Mouse (Mus musculus) gastrocnemius, adult 18-20 months (tissue): ENCODE data around the gene Mast4. TPM values are rescaled to one million over a fixed set of nuclear protein-coding genes. Genes with fewer than 3 reads are reported as not detected.
"Not testable (repeated sequence)": the region's sequence is repeated elsewhere in the genome, so short reads cannot be mapped to it uniquely, and the experiment has no call there.

Experiments
- DNase-seq: peaks from one replicate; pipeline ENCODE4 v3.0.0; 2021; ENCODE audit warnings: low spot score
- total RNA-seq, 2 experiments: library from RNA; stranded (reverse); gene quantifications; 2 replicates each; pipeline ENCODE4 v1.2.3; 2021

Mast4 gene
- total RNA-seq, 2 experiments from 2014 or later: 55.0 to 55.1 TPM

DNA sequence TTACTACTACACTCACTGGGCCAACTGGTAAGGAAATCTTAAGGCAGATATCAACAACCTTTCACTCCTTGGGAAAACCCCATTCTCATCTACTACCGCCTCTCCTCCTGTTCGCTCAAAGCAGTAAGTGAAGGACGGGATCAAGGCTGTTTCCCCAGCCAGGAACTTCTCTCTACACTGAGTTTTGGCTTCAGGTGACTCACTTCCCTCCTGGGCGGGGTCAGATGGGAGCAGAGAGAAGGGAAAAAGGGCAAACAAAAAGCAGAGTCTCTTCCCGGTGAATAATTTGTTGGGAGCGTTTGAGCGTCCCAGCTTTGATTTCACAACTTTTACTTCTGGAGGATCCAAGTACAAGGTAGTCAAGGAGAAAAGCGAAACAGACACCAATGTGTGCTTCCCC, 578.2 kb downstream of the Mast4 start:
- no peak for DNase-seq

DNA sequence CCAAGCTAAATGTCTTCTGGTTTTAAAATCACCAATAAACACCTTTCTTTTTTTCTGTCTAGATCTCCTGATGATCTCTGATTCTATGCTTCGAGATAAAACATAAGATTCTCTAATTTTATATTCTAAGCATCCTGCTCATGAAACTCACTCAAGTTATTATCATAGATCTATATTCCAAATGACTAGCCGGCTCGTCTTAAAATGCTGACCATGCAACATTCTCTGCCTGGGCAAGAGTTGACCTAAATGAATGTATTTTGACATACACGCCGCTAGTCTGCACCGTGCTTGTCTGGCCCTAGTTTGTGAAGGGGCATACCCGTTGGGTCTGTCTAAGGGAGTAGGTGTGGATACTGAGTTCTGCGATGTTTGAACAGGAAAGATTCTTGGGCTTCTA, 579.2 kb downstream of the Mast4 start:
- DNase-seq: no peak

DNA sequence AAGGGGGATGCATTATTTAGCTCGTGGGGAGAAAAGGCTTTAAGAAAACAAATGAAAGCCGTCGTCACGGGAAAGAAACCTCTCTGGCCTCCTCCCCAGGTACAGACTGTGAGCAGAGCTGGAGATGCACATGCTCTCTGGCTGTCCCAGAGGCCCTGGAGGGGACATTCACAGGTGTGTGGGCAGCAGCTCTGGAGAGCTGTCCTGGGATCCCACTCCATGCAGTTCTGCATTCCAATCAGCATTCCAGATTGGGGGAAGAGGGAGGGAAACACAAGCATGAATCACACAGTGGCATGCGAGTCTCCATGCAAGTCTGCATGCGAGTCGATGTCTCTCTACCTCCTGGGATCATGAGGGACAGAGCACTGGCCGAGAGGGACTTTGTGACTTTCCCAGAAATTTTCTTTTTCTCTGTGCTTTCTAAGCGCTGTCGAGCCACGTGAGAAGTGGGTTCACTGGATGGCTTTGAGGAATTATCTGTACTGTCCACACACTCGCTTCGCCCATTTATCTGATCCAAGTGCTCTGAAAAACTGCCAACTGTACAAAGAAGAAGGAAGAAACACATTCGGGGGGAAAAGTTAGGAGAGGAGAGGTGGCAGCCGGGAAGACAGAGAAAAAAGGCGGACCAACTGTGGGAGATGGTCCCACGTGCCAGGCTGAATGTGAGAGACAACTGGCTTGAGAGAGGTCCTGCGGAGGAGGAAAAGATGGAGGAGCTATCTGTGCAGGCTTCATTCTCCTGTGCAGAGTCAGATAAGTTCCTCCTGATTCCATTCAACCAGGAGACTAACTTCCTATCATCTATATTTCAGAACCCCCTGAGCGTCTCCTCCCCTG, 580.4 kb downstream of the Mast4 start:
- no peak for DNase-seq

DNA sequence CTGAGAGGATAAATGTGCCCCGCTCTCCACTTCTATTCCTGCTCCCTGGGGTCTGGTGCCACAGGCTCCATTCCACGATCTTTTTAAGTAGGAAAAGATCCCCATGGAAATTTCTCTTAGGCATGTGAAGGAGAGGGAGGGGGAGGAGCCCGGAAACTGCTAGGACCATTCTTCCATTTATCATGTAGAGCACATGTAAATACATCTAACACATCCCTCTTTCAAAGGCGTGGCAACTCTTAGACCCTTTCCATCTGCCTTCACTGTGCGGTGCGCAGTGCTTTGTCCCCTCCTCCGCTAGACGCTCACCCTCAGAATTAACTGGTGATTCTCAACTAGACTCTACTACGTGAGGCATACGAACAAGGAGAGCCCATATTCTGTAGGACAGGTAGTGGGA, 584.4 kb downstream of the Mast4 start:
- no peak for DNase-seq

DNA sequence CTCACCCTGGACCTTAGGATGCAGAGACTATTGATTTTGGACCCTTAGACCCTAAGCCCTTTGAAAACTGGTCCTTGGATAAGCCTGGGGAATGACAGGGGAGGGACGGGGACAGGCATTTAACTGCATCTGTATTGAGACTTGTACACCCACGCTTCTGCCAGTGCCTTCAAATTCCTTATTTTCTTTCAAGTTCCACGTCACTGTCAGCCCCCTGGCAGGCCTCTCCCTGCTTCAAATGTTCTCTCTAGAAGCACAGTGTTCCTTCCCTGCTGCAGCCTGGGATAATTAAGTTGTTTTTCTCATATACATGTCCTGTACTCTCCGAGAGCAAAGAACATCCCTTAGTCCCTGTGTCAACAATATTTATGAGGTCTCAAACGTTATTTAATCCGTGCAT, 585.1 kb downstream of the Mast4 start:
- DNase-seq: no peak

DNA sequence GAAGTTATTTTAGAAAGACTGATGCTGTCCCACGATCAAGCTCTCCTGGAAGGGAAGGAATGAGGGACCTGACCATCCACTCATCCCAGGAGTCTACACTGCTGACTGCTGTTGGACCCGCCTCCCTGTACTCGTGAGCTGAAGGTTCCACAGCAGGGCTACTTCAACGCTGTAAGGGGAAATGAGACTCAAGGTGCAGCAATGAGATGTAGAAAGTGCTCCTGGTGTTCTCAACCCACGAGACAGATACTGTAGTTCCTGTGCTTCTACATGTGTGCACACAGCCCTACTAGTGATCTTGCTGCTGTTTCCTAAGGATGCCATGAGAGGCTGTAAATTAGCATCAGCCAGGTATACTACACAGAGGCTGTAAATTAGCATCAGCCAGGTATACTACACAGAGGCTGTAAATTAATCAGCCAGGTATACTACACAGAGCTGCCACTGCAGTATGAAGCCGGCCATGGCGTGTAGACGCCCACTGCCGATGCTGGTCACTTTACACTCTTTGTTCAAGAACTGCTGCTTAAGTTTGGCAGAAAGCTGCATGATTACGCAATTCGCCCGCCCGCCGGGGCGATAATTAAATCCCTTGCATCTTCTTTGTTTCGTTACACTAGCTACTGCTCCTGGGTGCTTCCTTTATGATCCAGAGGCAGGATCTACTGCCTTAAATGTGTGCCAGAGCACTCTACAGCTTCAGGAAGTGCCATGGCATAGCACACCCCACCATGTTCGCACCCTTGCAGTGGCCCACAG, 587.3 kb downstream of the Mast4 start:
- no peak for DNase-seq

DNA sequence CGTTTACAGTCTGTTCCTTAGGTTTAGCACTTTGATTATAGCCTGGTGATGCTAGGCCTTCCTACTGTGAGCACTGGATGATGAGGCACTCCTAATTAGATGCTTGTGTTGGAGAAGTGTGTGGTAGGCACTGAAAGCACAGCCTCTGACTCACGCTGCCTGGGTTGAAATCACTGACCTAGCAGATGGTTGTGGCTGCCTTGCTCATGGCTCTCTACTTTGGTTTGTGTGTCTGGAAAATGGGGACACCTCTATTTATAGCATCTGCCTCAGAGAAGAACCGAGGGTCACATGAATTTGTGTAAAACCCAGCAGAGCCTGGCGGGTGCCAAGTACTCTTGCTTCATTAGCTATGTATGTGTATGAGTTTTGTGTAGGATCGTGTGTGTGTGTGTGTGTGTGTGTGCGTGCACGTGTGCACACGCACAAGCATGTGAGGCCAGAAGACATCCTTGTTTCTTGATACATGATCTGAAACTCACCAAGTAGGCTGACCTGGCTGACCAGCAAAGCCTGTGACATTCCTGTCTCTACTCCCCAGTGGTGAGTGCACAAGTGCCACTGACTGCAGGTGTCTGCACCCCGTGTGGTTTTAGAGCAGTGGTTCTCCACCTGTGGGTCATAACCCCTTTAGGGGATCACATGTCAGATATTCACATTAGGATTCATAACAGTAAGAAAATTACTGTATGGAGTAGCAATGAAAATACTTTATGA, 588.5 kb downstream of the Mast4 start:
- DNase-seq: no peak

DNA sequence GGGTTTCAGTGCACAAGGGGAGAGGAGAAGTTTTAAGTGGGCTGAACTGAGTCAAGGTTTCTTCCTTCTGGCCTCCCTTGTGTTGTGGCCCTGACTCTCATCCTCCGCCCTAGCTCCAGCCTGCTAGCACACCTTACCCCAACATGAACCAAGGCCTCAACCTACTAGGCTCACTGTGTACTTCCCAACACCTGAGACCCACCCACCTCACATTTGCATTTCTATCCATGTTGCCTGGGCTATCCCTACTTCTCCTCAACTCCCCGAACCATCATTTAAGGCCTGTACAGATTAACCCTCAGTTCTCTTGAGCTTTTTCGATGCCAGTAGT, 589.1 kb downstream of the Mast4 start:
- no peak for DNase-seq

DNA sequence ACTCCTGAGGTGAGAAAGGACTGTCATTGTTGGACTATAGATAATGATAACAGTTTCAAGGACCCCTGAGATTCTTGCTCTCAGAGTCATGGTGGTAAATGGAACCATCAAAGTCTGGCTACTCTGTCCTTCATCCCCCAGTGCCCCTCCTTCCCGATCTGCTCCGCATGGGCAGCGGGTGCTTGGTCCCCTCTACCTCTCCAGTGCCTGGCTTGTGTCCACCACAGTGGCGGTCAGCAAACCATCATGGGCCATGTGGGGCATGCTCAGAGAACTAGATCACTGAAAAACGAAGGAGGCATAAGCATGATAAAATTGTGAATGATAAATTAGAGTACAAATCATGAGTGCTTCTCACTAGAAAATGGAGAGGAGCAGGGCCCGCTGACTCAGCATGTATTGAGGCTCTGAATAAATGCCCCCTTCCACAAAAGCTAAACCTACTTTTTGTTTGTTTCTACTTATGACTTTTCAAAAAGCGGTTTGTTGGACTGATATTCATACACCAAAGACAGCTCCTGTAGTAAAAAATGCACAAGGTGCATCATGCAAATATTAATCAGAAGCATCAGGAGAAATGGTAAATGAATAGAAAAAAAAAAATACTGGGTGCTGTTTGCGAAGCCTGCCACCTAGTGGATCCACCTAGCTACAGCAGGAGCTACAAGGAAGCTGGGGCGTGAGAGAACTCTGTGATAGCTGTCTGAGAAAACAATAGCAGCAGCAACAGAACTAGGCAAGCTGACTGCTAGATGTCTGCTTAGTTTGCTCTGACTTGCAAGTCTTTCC, 589.6 kb downstream of the Mast4 start:
- DNase-seq: peak; percentile 35

DNA sequence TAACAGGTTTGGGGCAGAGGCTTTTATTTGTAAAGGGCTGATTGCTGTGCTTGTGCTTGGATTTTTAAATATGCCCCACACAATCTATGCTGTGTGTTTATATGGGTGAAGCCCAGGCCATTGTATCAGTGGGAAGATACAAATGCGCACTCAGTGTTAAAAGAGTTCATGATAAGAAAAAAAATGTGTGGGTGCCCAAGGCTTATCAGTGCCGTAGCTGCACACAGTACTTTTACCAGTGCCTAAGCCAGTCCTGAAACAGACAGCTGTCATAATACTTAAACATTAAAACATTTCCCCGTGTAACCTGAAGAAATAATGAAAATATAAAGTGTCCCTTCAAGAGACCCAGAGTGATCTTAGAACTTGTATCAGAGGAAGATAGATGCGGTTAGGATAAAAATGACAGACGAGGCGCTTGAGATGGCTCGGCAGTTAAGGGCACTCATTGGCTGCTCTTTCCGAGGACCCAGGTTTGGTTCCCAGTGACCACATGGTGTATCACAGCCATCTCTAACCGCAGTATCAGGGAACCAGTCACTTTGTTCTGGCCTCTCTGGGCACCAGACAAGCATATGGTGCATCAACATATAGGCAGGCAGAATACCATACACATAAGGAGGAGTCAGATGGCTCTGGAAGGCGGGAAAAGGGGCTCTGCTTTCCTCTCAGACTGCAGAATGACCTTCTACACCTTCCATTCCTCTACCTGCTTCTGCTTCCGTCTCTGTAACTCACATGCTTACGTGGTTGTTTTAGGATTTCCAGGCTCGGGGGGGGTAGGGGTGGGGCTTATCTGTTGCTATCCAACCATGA, 594.4 kb downstream of the Mast4 start:
- no peak for DNase-seq

DNA sequence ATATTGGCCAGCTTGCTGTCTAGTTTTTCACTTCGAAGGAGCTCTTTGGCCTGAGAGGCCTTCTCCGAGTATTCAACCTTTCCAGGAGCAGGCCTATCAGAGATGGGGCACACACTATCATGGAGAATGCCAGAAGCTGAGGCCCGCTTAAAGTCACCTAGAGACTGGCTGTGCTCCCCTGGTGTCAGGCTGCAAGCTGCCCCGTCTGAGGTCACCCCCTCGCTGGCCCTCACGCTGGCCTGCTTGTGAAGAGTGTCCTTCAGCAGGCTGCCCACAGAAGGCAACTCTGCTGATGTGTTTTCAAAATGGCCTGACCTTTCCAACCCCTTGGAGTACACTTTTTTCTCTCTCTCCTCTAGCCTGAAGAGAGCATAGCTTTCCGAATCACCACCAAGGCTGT, 596.5 kb downstream of the Mast4 start:
- DNase-seq: no peak

DNA sequence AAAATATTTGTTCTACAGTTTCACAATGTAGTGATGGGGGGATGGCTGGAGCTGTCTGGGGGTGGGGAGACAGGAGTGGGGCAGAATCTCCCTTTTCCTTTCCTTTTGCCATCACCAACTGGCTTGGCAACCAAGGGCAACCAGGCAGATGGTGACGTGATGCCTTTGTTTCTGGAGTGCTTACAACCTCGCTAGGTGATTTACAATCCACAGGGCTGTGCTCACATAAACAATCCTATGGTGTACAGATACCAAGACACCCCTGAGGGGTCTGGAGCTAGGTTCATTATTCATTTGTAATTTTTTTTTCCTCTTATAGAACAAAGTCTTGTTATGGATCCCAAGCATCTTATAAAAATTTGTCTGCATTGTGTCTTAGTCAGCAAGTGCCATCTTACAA, 601.2 kb downstream of the Mast4 start:
- no peak for DNase-seq

DNA sequence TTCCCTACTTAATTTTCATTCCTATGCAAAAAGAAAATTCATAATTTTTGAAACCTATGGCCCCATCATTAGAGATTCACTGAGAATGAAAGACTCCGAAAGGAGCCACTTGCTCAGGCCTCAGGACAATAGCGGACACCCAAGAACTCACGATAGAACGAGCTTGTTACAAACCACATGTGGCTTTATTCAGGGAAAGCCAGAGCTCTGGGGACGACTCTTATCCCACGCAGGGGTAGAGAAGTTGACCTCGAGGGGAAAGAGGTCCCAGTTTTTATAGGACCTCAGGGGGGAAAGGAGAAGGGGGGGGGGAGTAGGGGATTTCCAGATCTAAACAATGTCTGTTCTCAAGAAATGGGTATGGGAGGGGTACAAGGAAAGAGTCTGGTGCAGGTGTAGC, 605.3 kb downstream of the Mast4 start:
- not testable (repeated sequence) for DNase-seq

DNA sequence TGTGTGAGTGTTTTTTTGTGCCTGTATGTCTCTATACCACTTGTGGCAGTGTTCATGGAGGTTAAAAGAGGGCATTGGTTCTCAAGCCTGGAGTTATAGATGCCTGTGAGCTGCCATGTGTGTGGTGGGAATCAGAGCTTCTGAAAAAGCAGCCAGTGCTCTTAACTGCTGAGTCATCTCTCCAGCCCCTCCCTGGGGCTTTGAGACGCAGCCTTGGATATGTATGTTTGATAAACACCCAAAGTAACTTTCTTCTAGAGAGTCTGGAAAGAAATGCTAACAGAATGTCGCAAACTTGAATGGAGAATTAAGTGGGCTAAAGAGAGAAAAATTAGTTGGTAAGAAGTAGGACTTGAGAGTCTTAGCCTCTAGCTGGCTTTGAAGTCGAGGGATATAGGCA, 606.3 kb downstream of the Mast4 start:
- DNase-seq: no peak

DNA sequence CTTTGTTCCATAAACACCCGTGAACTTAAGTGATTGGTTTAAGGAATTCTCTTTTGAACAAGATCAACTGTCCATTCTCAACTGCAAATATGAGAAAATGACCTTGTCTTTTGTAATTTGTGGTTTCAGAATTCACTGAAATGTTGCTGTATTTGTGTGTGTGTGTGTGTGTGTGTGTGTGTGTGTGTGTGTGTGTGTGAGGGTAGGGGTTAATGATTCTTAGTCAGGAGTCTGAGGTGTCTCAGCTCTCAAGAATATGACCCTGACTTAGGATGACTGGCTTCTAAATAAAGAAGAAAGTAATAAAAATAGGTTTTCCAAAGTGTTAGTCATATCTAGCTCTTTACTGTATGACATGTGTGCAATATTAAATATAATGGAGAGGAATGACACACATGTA, 607.4 kb downstream of the Mast4 start:
- DNase-seq: no peak

DNA sequence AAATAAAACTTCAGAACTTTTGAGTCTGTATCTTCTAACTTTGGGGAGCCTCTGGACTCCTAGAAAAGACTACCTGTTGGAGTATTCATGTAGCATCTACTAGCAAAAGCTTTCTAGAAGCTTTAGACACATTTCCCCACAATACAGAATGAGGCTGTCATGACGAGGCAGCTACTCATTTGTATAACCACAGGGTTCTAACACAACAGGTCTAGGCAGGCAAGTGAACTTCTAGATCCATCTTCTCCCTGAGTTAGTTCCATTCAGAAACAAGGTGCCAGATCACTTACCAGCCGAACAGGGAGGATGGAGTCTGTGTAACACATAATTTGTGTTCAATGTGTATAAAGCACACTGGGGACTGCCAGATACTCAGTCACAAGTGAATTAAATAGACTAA, 608.4 kb downstream of the Mast4 start:
- no peak for DNase-seq

DNA sequence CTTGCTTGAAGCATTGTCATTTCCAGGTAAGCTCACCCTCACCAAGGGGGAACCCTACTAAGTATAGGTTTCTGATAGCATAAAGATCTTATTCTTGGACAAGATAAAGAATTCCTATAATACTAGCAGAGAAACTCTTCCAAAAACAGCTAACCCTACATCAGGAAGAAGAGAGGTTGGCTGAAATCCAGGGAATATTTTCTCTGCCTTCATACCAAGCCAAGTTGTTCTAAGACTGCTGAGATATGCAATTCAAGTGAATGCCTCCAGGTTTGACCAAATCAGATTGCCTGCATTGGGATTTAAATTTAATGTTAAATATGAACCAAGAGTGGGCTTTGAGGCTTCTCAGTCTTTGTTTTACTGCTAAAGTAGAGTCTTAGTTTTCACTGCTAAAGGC, 608.9 kb downstream of the Mast4 start:
- DNase-seq: no peak

DNA sequence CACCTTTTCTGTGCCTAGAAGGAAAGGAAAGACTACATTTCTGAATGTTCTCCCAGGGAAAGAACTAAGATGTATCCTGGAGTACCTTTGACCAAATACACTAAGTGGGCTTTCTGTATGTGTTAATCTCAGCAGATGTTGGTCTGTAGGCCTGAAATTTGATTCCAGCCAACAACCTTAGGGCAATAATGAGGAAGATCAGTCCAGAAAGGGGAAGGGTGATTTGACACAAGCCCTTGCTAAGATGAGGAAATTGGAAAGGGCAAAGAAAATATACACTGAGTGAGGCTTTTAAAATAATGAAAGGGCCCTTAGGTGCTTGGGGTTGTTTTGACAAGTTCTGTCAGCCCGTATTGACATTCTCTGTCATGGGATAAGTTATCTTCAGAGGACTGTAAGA, 617.3 kb downstream of the Mast4 start:
- no peak for DNase-seq

DNA sequence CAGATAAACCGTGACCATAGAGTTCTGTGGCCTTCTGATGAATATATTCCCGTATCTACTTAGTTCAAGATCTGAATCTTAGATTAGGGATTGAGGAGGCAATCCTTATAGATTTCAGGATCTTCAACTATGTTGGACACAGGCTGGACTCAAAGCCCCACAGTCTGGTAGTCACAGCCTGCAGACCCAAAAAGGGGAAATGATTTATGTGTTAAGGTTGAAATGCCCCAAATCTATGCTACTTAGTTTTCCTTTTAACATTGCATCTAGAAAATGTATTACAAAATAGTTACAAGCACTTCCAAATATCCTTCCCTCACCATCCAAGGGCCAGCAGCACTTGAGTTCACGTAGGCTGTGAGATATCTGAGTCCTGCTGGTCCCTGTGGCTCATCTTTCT, 633.6 kb downstream of the Mast4 start:
- DNase-seq: no peak

DNA sequence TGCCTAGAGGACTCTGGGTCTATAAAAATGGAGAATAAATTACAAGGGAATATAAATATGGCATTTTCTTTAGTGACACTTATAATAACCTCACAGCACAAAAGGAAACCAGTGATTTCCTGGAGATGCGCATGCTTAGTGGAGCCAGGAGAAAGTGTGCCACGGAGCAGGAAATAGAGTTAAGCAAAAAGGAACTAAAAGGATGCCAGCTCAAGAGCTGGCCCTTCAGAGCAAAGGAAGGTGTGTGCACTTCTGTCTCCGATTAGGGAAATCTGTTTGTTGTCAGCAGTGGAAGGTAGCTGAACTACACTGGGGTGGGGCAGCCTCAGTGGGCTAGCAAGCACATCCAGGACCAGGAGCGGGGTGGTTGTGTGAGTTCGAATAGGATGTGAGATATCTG, 634.1 kb downstream of the Mast4 start:
- DNase-seq: no peak
